Mouse (Mus musculus) ES-CJ7 (cell line): ENCODE measurements at regions not wholly inside any gene's neighbourhood (a gene's known extent, or its start where the extent isn't known, plus 50 kb on each side); places are given as distances from the start of the nearest gene placed in this dataset.

ENCODE experiments used
- DNase-seq: peaks from one replicate; pipeline ENCODE4 v3.0.0; 2011; ENCODE audit warnings: low read depth, low spot score

DNA sequence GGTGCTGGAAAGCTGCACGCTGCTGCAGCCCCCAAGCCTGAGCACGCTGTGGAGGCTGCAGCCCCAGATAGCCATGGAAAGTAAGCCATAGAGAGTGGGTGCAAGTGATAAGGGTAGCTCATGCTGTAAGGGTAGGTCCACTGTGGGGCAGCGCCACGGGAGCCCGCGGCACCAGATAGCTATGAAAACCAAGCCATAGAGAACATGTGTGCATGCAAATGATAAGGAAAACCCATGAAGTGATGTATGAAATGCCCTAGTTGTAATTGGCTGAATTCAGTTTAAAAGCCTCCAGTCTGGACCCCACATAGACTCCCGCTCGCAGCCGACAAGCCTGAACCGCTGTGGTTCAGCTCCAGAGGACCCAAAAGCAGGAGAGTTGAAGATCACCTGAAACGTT is 58.8 kb upstream of the L3mbtl3 start:
- DNase-seq = no peak

DNA sequence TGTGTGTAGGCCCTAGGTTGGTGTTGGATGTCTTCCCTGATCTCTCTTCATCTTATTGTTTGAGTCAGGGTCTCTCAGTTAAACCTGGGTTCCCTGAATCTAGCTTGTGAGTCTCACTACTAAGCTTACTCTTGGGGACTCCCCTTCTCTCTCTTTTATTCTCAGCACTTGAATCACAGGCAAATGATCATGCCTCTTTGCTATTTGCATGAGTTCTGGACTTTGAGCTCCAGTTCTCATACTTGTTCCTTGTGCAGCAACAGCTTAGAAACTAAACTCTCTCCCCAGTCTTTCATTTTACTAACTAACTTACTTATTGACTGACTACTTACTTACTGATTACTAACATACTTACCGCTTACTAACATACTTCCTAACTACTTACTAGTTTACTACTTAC is 64.9 kb upstream of the L3mbtl3 start:
- no peak for DNase-seq

DNA sequence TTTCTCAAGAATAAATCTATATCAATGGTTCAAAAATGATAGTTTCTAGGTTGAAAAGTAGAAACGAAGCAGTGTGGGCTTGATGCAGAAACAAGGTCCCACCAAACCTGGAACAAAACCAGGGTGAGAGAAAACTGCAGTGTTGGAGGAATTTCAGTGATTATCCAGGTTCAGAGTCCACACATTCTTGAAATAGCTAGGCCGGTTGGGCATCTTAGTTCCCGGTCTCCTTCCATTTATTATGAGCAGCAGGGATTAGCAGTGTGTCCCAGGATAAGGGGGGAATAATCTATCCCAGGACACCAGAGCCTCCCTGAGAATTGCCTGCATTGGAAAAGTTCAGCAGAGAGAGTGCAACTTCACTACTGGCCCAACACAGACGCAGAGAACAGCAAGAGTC is 108.5 kb upstream of the L3mbtl3 start:
- DNase-seq = no peak

DNA sequence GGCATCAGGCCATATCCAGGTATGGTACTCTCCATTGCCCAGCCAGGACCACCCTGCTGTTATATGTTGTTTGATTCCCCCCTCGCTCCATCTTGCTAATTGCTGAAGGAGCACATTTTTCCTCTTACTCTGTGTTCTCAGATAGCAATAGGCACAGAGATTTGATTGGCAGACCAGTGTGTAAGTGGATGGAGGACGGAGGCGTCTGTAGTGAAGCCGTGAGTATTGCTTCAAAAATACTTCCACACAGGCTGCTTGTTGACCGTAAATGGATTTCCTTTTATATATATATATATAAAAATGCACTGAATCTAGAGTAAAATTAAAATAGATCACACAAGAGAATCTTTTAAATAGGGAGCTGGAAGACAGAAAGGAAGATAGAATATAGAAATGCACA is 115.6 kb upstream of the L3mbtl3 start:
- no peak for DNase-seq

DNA sequence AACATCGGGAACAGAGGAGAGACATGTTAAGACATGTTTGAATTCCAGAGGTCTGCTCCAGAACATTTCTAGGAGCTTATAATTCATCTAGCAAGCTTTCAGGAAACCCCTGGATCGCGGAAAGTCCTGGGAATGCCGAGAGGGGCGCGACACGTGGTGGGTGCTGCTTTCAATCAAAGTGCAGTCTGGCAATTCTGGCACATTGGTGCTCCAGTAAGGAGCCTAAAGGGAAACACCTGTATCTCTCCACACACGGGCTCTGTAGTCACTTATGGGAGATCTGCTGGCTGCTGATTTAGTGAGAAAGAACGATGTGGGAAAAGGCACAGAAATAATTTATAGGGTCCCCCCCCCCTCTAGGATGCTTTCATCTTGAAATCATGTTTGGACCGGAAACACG is 116.4 kb upstream of the L3mbtl3 start:
- DNase-seq = no peak

DNA sequence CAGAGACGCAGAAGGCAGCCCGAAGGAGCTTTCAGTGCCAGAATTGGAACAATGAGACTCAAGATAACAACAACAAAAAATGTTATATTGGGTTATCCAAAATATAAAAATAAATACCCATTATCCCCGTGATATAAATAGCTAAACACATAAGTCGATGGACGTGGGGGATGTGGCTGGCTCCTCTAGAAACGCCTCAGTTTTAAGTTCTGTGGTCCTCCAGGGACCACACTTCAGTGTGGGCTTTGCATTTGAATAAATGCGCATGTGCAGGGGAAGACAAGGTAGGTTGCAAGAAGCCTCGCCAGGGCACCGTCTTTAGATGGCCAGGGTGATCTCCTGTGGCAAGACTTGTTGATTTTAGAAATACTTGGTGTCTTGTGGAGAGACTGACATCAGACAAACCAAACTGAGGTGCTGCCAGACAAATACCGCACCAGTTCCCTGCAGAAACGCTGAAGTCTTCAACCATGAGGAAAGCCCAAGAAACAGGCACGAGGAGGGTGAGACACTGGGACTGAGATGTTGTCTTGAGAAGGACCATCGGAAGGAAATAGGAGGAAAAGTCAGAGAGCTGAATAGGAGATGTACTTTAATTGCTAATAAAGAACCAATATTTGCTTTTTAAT is 117.2 kb upstream of the L3mbtl3 start:
- no peak for DNase-seq

DNA sequence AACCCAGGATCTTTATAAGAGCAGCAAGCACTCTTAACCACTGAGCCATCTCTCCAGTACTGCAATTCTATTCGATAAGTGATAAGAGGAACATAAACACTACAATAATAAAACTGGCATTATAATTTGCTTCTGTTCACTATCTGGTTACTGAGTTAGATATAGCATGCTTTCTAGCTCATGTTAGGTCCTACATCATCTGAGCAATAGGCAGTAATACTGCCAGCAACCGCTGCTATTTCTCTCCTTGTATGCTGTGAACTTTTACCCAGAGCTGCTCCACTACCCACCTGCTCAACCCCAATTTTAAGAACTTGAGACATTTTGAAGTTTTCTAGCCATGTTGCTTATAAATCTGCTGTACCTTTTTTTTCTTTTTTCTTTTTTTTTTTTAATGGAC is 118.0 kb upstream of the L3mbtl3 start:
- DNase-seq = no peak

DNA sequence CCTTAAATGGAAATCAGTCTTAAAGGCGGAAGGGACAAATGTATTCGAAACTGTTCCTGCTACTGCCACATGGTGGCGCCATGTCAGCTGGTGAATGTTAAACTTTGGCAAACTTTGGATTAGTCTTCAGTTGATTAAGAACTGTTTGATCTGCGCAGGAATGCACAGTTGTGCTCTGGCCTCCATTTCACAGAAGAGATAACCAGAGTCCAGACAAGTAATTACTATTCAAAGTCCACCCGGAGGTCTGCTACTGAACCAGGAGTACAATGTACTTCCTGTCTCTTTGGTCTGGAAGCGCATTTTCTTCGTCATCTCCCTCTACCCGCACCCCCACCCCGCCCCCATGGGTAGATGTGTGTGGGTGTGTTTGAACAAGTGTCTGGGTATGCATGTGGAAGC is 118.6 kb upstream of the L3mbtl3 start:
- DNase-seq = peak; percentile 60

DNA sequence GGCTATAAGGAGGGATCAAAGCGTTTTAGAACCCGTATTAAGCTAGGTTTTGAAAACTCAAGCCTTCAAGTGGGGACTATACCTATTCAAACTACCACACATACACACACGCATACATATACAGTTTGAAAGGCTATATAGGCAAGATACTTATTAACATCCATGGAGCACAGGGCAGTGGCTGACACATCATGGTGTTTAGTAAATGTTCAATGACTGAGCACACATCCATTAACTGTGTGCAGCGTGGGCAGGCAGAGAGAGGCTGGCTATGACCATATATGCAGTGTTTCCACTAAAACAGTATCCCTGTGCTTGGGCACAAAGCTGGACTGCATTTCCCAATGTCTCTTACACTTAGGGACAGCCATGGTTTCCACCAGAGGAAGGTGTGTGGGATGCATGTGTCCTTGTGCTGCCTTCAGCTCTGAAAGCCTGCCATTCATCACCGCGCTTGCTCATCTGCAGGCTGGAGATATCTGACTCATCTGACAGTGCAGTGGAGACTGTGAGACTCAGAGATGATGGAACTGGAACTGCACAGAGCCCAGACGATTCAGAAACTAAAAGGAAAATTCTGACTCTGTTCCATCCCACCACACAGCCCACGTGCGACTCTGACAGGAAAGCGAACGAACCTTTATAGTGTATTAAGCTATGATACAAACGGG is 124.6 kb upstream of the L3mbtl3 start:
- DNase-seq = no peak

DNA sequence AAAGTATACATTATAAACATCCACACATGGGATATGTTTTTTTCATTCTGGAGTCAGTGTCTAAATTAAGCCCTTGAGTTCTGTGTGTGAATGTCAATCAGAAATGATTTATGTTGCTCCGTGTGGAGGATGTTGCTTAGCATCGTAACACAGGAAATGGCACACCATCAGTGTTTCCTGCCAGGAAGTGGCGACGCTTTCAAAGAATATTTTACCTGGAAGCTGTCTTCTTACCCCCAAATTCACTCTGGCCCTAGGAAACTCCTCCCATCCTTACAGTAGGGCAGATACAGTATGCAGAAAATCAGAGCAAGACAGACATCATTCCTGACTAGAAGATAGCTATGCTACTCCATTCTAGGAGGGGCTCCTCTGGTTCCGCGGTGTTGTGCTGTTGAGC is 145.1 kb upstream of the L3mbtl3 start:
- DNase-seq = no peak

DNA sequence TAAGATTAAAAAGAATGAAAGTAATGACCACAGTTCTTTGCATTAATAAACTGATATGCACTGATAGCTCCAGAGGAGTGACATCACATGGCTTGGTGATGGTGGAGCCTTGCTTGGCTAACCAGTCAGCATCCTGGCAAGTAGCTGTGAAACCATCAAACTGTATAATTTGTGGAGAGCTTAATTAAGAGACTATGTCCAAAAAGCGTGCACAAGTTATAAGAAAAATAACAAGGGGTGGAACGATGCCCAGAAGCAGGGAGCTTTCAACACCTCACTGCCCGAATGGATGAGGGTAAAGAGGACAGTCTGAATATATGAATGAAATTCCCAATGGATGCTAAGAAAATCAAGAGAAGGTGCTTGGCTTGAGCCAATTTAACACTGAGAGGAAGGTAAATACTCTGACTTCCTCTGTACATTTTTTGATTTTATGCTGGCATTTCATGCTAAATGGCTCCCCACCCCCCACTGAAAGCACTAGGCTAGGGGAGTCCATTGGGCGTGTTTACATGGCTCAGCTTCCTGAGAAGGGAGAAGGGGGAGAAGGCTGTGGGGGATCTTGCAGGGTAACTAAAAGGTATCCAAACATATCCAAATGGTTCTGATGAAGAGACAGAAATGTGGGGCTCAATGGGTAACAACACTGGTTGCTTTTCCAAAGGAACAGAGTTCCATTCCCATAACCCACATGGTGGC is 150.2 kb upstream of the L3mbtl3 start:
- DNase-seq = no peak

DNA sequence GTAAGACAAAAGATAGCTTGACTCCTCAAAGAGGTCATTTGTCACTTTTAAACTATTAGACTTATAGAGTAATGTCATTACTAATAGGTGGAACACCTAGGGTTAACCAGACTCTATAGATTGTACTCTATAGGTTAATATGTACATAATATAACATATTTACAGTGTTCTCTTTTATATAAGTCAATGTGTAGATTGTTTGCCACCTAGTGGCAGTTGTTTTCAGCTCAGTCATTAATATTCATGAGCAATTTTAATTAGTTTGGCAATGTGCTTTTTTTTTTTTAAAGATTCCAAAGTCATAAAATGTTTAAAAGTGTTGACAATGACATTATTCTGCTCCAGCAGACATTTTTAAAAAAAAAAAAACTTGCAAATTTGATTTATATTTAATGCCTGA is 164.4 kb upstream of the L3mbtl3 start:
- DNase-seq = no peak

DNA sequence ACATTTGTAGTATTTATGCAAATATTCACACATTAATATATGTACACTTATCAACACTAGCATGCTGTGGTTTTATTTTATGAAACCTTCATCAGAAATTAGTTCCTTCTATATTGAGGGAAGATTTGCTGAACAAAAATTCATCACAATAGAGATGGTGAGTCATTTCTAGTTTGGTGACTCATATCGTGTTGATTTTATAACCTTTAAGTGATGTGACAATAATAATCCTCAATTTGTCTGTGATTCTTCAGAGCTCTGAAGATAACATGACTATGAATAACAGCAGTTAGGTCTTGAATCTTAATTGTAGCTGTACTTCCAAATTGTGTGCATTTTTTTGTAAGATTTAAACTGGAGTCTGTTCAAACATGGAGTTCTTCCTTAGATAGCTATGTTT is 168.3 kb upstream of the L3mbtl3 start:
- DNase-seq = no peak

DNA sequence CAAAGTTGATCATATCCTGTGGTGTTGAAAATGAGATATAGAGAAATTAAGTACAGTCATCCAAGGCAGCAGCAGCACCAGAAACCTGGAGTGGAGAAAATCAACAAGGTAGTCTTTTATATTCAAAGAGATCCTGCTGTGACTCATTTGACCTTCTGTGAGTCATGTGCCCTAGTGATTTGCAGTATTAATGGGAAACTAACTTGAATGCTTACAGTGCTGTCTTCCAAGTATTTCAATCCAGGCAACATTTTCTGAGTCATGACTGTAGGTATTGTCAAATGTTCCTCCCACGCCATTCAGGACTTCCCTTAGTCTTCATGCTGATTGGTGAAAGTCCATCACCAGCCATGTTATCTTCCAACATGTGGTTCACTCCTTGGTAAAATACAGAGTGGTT is 169.0 kb upstream of the L3mbtl3 start:
- DNase-seq = peak; percentile 7

DNA sequence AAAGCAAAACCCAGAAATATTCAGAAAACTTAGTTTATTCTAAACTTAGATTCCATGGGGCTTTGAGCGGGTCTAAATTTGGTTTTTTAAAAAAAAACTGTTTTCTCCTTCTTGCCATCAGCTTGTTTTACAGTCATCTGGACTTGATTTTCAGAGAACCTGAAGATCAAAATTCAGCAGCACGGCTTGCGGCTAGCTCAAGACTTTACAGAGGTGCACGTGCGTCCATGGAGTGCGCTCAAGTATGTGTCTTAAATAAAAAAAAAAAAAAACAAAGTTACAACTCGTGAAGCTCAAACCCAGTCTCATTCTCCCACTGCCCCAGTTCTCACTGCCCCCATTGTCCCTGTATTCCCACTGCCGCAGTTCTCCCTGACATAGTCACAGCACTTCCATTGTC is 180.5 kb upstream of the L3mbtl3 start:
- DNase-seq = no peak

DNA sequence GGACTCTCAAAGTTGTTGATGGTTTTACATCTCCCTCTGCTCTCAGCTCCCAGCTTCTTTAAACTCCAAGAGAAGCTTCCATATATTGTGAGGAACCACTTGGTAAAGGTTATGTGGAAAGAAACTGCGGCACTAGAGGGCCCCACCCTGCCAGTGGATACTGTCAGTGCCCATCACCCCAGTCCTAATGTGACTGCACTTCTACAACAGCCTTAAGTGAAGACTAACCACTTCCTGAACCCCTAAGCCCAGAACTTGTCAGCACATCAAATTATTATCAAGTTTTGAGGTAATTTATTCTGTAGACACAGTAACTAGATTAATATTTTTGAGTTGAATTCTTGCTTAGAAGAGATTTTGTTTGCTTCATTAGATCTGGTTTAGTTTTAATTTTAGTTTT is 182.3 kb upstream of the L3mbtl3 start:
- no peak for DNase-seq

DNA sequence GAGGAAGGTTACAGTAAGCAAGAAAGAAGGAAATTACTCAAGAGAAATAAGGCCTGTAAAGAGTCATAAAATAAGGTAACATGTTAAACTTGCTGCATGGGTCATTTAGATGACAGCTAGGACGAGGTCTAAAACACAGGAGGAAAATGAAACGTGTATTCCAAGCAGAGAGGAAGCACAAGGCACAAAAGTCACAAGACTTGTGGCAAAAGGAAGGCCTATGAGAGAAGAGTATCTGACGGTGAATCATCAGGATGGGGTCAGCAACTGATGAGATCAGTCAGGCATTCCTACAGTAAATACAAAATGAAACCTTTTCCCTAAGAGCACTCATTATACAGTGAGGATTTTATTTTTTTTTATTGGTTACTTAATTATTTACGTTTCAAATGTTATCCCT is 183.6 kb upstream of the L3mbtl3 start:
- no peak for DNase-seq

DNA sequence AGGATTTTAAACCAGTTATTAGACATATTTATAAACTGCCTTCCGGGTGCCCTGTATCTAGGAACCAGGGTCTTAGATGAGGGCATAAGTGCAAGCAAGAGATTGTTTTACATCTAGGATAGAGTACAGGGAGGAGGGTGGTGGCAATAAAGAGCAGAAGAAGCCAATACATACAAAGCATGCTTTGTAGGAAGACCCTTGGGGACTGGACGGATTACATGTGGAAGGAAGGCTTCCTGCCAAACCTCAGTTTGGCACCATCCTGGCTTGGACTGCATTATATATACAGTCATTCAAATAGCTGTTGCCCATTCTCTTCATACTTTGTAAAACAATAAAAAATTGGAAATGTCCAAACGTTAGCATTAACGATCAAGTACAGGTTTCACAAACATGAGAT is 184.7 kb upstream of the L3mbtl3 start:
- DNase-seq = no peak

DNA sequence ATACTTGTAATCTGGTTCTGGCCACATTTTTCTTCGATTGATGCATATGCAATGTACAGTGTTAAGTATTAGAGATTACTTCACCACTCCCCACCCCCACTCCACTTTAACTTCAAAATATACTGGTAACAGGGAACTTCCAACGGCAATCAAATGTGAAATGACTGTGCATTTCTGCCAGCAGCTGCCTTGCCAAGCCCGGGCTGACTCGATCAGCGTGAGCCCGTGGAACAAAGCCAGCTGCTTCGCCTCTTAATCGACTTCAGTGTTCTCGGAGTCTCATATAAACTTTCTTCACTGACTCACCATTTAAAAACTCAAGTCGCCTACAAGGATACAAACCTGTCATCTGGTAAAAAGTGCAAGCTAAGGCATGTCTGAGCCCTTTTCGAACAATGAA is 188.7 kb upstream of the L3mbtl3 start:
- no peak for DNase-seq

DNA sequence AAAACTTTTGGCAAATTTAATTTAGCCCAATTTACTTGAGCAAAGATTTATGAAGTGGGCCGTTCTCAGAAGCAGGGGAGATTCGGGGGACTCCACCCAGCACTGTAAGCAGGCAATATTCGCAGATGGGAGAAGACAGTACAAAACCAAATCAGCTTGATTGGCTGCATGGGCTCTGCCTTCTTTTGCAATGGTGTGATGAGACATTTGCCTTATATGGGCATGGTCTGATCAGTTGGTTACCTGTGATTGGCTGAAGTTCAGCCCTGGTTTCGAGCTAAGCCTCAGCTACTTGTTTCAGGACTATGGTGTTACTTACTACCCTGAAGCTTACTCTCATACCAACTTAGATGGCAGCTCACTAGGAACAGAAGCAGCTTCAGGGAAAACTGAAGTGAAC is 185.6 kb upstream of the Arhgap18 start:
- peak; percentile 52 for DNase-seq

DNA sequence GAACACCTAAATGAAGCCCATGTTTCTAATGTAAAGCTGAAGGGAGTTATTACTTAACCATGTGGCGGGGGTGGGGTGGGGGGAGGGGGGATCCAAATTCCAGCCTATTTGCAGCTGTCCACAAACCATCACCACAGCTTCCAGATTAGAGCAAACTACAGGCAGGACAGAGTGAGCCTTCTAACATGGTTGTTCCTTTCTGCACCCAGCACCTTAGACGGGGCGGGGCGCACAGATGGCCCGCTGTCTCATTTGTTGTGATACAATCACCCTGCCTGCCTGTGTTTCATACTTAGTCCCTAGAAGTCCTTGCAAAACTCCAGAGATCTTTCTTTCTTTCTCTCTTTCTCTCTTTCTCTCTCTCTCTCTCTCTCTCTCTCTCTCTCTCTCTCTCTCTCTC is 182.8 kb upstream of the Arhgap18 start:
- no peak for DNase-seq

DNA sequence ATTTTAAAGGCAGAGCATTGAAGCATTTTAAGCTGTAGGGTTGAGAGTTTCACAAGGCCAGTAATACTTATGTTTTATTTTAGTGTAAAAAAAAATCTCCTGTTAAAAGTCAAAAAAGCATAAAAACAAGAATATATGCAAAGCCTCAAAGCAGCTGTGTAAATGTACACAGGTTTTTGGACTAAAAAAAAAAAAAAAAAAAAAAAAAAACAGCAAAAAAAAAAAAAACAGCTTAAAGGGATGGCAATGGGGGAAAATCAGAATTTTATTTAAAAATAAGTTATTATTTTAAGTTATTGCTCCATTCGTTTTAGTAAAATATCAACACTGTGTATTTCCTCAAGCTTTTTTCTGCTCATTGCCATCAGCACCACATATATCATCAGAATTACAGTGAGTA is 181.8 kb upstream of the Arhgap18 start:
- no peak for DNase-seq

DNA sequence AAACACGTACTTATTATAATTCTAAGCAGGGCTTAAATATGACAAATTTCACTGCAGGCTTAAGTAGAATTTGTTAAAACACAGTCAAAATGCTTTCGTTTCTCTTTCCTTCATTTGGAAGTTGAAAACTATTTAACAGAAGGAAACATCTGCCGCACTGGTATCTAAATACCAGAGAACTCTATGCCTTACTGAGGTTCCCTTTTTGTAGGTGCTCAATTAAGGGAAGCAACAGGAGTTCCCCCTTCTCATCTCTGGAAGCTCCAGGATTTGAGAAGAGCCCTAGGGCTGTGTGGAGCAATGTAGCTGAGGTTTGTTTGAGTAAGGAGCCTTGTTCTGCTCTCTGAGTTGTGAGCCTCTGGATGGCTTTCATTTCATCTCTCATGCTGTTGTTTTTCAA is 177.1 kb upstream of the Arhgap18 start:
- no peak for DNase-seq
